Comparison of ENCODE assay signal across 21 mouse cellular contexts in the genomic region with DNA sequence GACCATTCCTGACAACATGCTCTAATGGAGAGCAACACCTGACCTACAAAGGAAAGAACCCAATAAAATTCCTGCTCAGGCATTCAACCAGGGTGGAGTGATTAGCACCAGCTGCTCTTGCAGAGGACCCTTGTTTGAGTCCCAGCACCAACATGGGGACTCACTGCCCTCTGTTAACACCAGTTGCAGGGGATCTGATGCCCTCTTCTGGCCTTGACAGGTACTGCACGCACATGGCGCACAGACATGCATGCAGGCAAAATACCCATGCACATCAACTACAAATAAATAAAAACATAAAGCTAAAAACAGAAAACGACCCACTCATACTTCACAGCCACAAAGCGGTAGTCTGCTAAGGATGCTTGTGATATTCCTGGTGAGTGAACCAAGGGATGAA.
A peak's percentile ranks its signal among the peaks of the same experiment; 100 is the strongest.
DNase-seq lines count a peak whose midpoint lies in the region; ATAC-seq and TF ChIP-seq lines count a peak whose summit lies in the region.
"Had no signal": no experiment of that assay in that cellular context is flagged by ENCODE, and none has a peak within 500 bp of the region (broad histone marks: within the 10 kb centered on the region; RNA-seq: fewer than 3 reads in every experiment).

No protein-coding gene starts in this region.

- no peaks in the 10 kb centered on the region for H3K9me3 ChIP-seq in hindbrain, postnatal 0 days (ENCODE audit: low read length)
- H3K9me3 ChIP-seq in hindbrain, embryonic 12.5 days (replicated peaks), result no peaks in the 10 kb centered on the region
- peaks cover 3% of the 10 kb centered on the region; the same call in 1 of the 2 replicates for H3K9me3 ChIP-seq in liver, postnatal 0 days (ENCODE audit: low read length)
- H3K9me3 ChIP-seq in liver, embryonic 12.5 days (replicated peaks), result peaks cover 4% of the 10 kb centered on the region; the same call in 1 of the 2 replicates
- no peaks in the 10 kb centered on the region for H3K9me3 ChIP-seq in MEL (replicated peaks; ENCODE audit: insufficient read depth, low read length)
- no peaks in the 10 kb centered on the region for H3K9me3 ChIP-seq in stomach, postnatal 0 days (ENCODE audit: control insufficient read depth, low read length)
- H3K9me3 ChIP-seq in embryonic facial prominence, embryonic 10.5 days, result peaks cover 5% of the 10 kb centered on the region
- H3K9me3 ChIP-seq: hindbrain, embryonic 13.5 days; neural tube, embryonic 13.5 days had no signal

- no peak for TF ChIP-seq POLR2A in MEL (IDR thresholded peaks at IDR 0.05; ENCODE audit: control insufficient read depth in 1 of 2, insufficient read depth in 1 of 2, low read depth in 1 of 2, low read length in 2 of 2, poor library complexity in 1 of 2)

- H3K4me3 ChIP-seq in hindbrain, postnatal 0 days (ENCODE audit: low read length), result no peak overlapping the region
- no peak overlapping the region for H3K4me3 ChIP-seq in hindbrain, embryonic 12.5 days
- no peak overlapping the region for H3K4me3 ChIP-seq in liver, postnatal 0 days (ENCODE audit: low read depth, low read length)
- H3K4me3 ChIP-seq in liver, embryonic 12.5 days, result no peak overlapping the region
- H3K4me3 ChIP-seq in MEL (ENCODE audit: control insufficient read depth in 1 of 2, insufficient read depth in 1 of 2, low read depth in 2 of 2, low read length in 2 of 2), result no peak overlapping the region
- H3K4me3 ChIP-seq in stomach, postnatal 0 days (ENCODE audit: low read depth, low read length), result no peak overlapping the region
- H3K4me3 ChIP-seq in embryonic facial prominence, embryonic 10.5 days, result no peak overlapping the region
- H3K4me3 ChIP-seq: embryonic facial prominence, embryonic 12.5 days; heart, embryonic 12.5 days; hindbrain, embryonic 13.5 days; neural tube, embryonic 13.5 days had no signal

- H3K36me3 ChIP-seq in hindbrain, postnatal 0 days (ENCODE audit: insufficient read depth, low read length), result no peaks in the 10 kb centered on the region
- H3K36me3 ChIP-seq in hindbrain, embryonic 12.5 days, result no peaks in the 10 kb centered on the region
- H3K36me3 ChIP-seq in liver, postnatal 0 days (replicated peaks; ENCODE audit: insufficient read depth, low read length), result no peaks in the 10 kb centered on the region
- H3K36me3 ChIP-seq in liver, embryonic 12.5 days, result no peaks in the 10 kb centered on the region
- H3K36me3 ChIP-seq in MEL (ENCODE audit: control insufficient read depth in 1 of 2, insufficient read depth in 2 of 2, low read length in 2 of 2), result no peaks in the 10 kb centered on the region
- no peaks in the 10 kb centered on the region for H3K36me3 ChIP-seq in stomach, postnatal 0 days (ENCODE audit: control insufficient read depth, insufficient read depth, low read length)
- H3K36me3 ChIP-seq in embryonic facial prominence, embryonic 10.5 days (replicated peaks), result no peaks in the 10 kb centered on the region
- H3K36me3 ChIP-seq: embryonic facial prominence, embryonic 12.5 days; heart, embryonic 12.5 days; hindbrain, embryonic 13.5 days; neural tube, embryonic 13.5 days had no signal

- TF ChIP-seq EP300 in liver, postnatal 0 days (IDR thresholded peaks at IDR 0.05; ENCODE audit: low read depth), result no peak
- TF ChIP-seq EP300 in MEL (IDR thresholded peaks at IDR 0.05; ENCODE audit: low read depth in 1 of 2, low read length in 2 of 2), result no peak
- TF ChIP-seq EP300 in stomach, postnatal 0 days (optimal IDR thresholded peaks at IDR 0.05), result no peak

- no peak overlapping the region for H3K27ac ChIP-seq in hindbrain, postnatal 0 days
- no peak overlapping the region for H3K27ac ChIP-seq in hindbrain, embryonic 12.5 days
- no peak overlapping the region for H3K27ac ChIP-seq in liver, postnatal 0 days (ENCODE audit: low read depth)
- no peak overlapping the region for H3K27ac ChIP-seq in liver, embryonic 12.5 days
- no peak overlapping the region for H3K27ac ChIP-seq in MEL (ENCODE audit: control insufficient read depth, low read depth, low read length)
- no peak overlapping the region for H3K27ac ChIP-seq in stomach, postnatal 0 days (replicated peaks)
- H3K27ac ChIP-seq in embryonic facial prominence, embryonic 10.5 days (replicated peaks), result no peak overlapping the region
- H3K27ac ChIP-seq: embryonic facial prominence, embryonic 12.5 days; hindbrain, embryonic 13.5 days; macrophage; neural tube, embryonic 13.5 days had no signal

- DNase-seq in hindbrain, postnatal 0 days (ENCODE audit: low spot score), result no peak
- no peak for DNase-seq in liver, postnatal 0 days
- DNase-seq in MEL (ENCODE audit: low read depth, low spot score), result no peak
- no peak for DNase-seq in stomach, postnatal 0 days (ENCODE audit: low spot score)
- no peak for DNase-seq in embryonic facial prominence, embryonic 10.5 days (ENCODE audit: low spot score)
- DNase-seq: adrenal gland, postnatal 25 days; B cell, adult 2 months; cerebellum, adult 8-10 months; heart, postnatal 14 days; left cerebral cortex, postnatal 4 days; thymus, adult 18-20 months; thymus, postnatal 4 days had no signal

- H3K79me2 ChIP-seq in MEL (ENCODE audit: control insufficient read depth, insufficient read depth, low read length, poor library complexity), result no peaks in the 10 kb centered on the region

- peaks cover 13% of the 10 kb centered on the region for H3K4me1 ChIP-seq in hindbrain, postnatal 0 days (ENCODE audit: insufficient read depth, low read length)
- H3K4me1 ChIP-seq in hindbrain, embryonic 12.5 days, result peaks cover 24% of the 10 kb centered on the region
- H3K4me1 ChIP-seq in liver, postnatal 0 days (ENCODE audit: insufficient read depth), result no peaks in the 10 kb centered on the region
- no peaks in the 10 kb centered on the region for H3K4me1 ChIP-seq in liver, embryonic 12.5 days
- no peaks in the 10 kb centered on the region for H3K4me1 ChIP-seq in MEL (ENCODE audit: control insufficient read depth in 1 of 2, insufficient read depth in 2 of 2, low read length in 2 of 2)
- H3K4me1 ChIP-seq in stomach, postnatal 0 days (replicated peaks; ENCODE audit: control insufficient read depth, insufficient read depth), result no peaks in the 10 kb centered on the region
- peaks cover 26% of the 10 kb centered on the region for H3K4me1 ChIP-seq in embryonic facial prominence, embryonic 10.5 days
- H3K4me1 ChIP-seq: embryonic facial prominence, embryonic 12.5 days; heart, embryonic 12.5 days had no signal

- no peak overlapping the region for H3K9ac ChIP-seq in hindbrain, postnatal 0 days (replicated peaks; ENCODE audit: low read length)
- H3K9ac ChIP-seq in hindbrain, embryonic 12.5 days, result no peak overlapping the region
- H3K9ac ChIP-seq in liver, postnatal 0 days (replicated peaks), result no peak overlapping the region
- no peak overlapping the region for H3K9ac ChIP-seq in liver, embryonic 12.5 days
- no peak overlapping the region for H3K9ac ChIP-seq in MEL (ENCODE audit: control insufficient read depth, low read depth, low read length, poor library complexity, severe bottlenecking)
- no peak overlapping the region for H3K9ac ChIP-seq in stomach, postnatal 0 days (ENCODE audit: low read length)
- H3K9ac ChIP-seq: embryonic facial prominence, embryonic 12.5 days; heart, embryonic 12.5 days; hindbrain, embryonic 13.5 days had no signal

- peak; percentile 51 for TF ChIP-seq CTCF in hindbrain, postnatal 0 days (IDR thresholded peaks at IDR 0.05; ENCODE audit: low read depth)
- TF ChIP-seq CTCF in liver, postnatal 0 days (IDR thresholded peaks at IDR 0.05; ENCODE audit: low read depth), result peak; percentile 30; the same call in 1 of the 2 replicates
- peak in 2 of 3 experiments; percentile 15 to 29; a peak in 2 of 6 replicates for TF ChIP-seq CTCF in MEL (IDR thresholded peaks at IDR 0.05 in 2 of 3, conservative IDR thresholded peaks at IDR 0.05 in 1 of 3; ENCODE audit: control insufficient read depth in 1 of 3, insufficient read depth in 1 of 3, low read depth in 2 of 3, low read length in 3 of 3, poor library complexity in 1 of 3, severe bottlenecking in 1 of 3)
- TF ChIP-seq CTCF in stomach, postnatal 0 days (IDR thresholded peaks at IDR 0.05; ENCODE audit: low read depth), result peak; percentile 15; the same call in 1 of the 2 replicates

- TF ChIP-seq RAD21 in MEL (IDR thresholded peaks at IDR 0.05; ENCODE audit: low read depth, low read length), result no peak

- ATAC-seq in hindbrain, postnatal 0 days, result no peak
- ATAC-seq in hindbrain, embryonic 12.5 days (ENCODE audit: low FRiP score), result no peak
- ATAC-seq in liver, postnatal 0 days, result no peak
- ATAC-seq in liver, embryonic 12.5 days, result no peak
- no peak for ATAC-seq in stomach, postnatal 0 days (ENCODE audit: low FRiP score, low TSS enrichment)
- ATAC-seq: forebrain, embryonic 14.5 days had no signal

- no peak overlapping the region for H3K4me2 ChIP-seq in hindbrain, postnatal 0 days (ENCODE audit: low read depth, low read length)
- H3K4me2 ChIP-seq in hindbrain, embryonic 12.5 days (replicated peaks), result no peak overlapping the region
- H3K4me2 ChIP-seq in liver, postnatal 0 days (ENCODE audit: low read depth, low read length), result no peak overlapping the region
- no peak overlapping the region for H3K4me2 ChIP-seq in liver, embryonic 12.5 days
- H3K4me2 ChIP-seq in stomach, postnatal 0 days (replicated peaks; ENCODE audit: low read depth), result no peak overlapping the region
- H3K4me2 ChIP-seq: embryonic facial prominence, embryonic 12.5 days; heart, embryonic 12.5 days; hindbrain, embryonic 13.5 days; midbrain, embryonic 11.5 days; neural tube, embryonic 13.5 days had no signal

- H3K27me3 ChIP-seq in hindbrain, postnatal 0 days (ENCODE audit: insufficient read depth, low read length), result no peaks in the 10 kb centered on the region
- no peaks in the 10 kb centered on the region; the same call in 1 of the 2 replicates for H3K27me3 ChIP-seq in hindbrain, embryonic 12.5 days
- H3K27me3 ChIP-seq in liver, postnatal 0 days (ENCODE audit: insufficient read depth, low read length), result no peaks in the 10 kb centered on the region
- H3K27me3 ChIP-seq in liver, embryonic 12.5 days (replicated peaks), result no peaks in the 10 kb centered on the region
- H3K27me3 ChIP-seq in MEL (ENCODE audit: control insufficient read depth in 1 of 2, insufficient read depth in 2 of 2, low read length in 2 of 2), result no peaks in the 10 kb centered on the region
- H3K27me3 ChIP-seq in stomach, postnatal 0 days (ENCODE audit: control insufficient read depth, insufficient read depth, low read length), result no peaks in the 10 kb centered on the region
- H3K27me3 ChIP-seq in embryonic facial prominence, embryonic 10.5 days (replicated peaks; ENCODE audit: low read depth, poor library complexity, severe bottlenecking), result no peaks in the 10 kb centered on the region
- H3K27me3 ChIP-seq: embryonic facial prominence, embryonic 12.5 days; heart, embryonic 12.5 days; neural tube, embryonic 13.5 days had no signal

- 94% methylated on average over 4 of the region's 4 CpGs for WGBS in hindbrain, postnatal 0 days
- WGBS in hindbrain, embryonic 12.5 days, result 95% methylated on average over 4 of the region's 4 CpGs
- WGBS in liver, postnatal 0 days (ENCODE audit: insufficient replicate concordance), result 77% methylated on average over 4 of the region's 4 CpGs
- WGBS in liver, embryonic 12.5 days (ENCODE audit: insufficient replicate concordance), result 71% methylated on average over 4 of the region's 4 CpGs
- 96% methylated on average over 4 of the region's 4 CpGs for WGBS in stomach, postnatal 0 days
- WGBS in embryonic facial prominence, embryonic 10.5 days, result 95% methylated on average over 4 of the region's 4 CpGs

TF ChIP-seq in MEL, 35 proteins besides CTCF, POLR2A, EP300 and RAD21:
- TF ChIP-seq POLR2AphosphoS2 (IDR thresholded peaks at IDR 0.05; ENCODE audit: low read length) (no peak), MAZ (IDR thresholded peaks at IDR 0.05; ENCODE audit: low read depth, low read length) (no peak)
